Mouse (Mus musculus) heart, adult 8-10 months (tissue): ENCODE data around the gene Lpin3. TPM values are rescaled to one million over a fixed set of nuclear protein-coding genes. Genes with fewer than 3 reads are reported as not detected.

ENCODE experiments used
- DNase-seq: peaks from one replicate; pipeline ENCODE4 v3.0.0; 2022; ENCODE audit warnings: low spot score
- total RNA-seq, 4 experiments: library from RNA; stranded (reverse); gene quantifications; 2 replicates each; pipeline ENCODE4 v1.2.4; 2022

The Lpin3 gene
- total RNA-seq, 4 experiments from 2014 or later: 3.6 to 6.6 (median 4.9) TPM

- peak; percentile 85 for DNase-seq
These were observed 6.8 kb downstream of the Lpin3 start for GRCm38 (mm10) chr2:160887284-160887683.

GRCm38 (mm10) chr2:160887859-160888258, 7.4 kb downstream of the Lpin3 start:
- no peak for DNase-seq

- DNase-seq: no peak
These were observed 10.6 kb downstream of the Lpin3 start for GRCm38 (mm10) chr2:160891045-160891444.

- no peak for DNase-seq
These were observed 11.2 kb downstream of the Lpin3 start for GRCm38 (mm10) chr2:160891697-160892096.

- no peak for DNase-seq
These were observed 21.4 kb downstream of the Lpin3 start for GRCm38 (mm10) chr2:160901656-160902412.

- no peak for DNase-seq
These were observed 24.8 kb downstream of the Lpin3 start for GRCm38 (mm10) chr2:160905301-160905700.

GRCm38 (mm10) chr2:160906101-160906500, 25.6 kb downstream of the Lpin3 start:
- DNase-seq: no peak

- no peak for DNase-seq
These were observed 28.1 kb downstream of the Lpin3 start for GRCm38 (mm10) chr2:160908607-160909006.

- no peak for DNase-seq
These were observed 30.2 kb downstream of the Lpin3 start for GRCm38 (mm10) chr2:160910633-160911032.

- DNase-seq: no peak
These were observed 31.2 kb downstream of the Lpin3 start for GRCm38 (mm10) chr2:160911558-160912201.

GRCm38 (mm10) chr2:160912231-160912671, 31.8 kb downstream of the Lpin3 start, which contains the start of gene Emilin3:
Emilin3 (minus strand) TSS chr2:160912328.
- DNase-seq: no peak

GRCm38 (mm10) chr2:160914656-160915055, 34.2 kb downstream of the Lpin3 start:
- DNase-seq: no peak

GRCm38 (mm10) chr2:160915821-160916610, 35.5 kb downstream of the Lpin3 start:
- DNase-seq: no peak

GRCm38 (mm10) chr2:160916714-160917113, 36.2 kb downstream of the Lpin3 start:
- DNase-seq: no peak

- no peak for DNase-seq
These were observed 36.8 kb downstream of the Lpin3 start for GRCm38 (mm10) chr2:160917313-160917712.

GRCm38 (mm10) chr2:160918154-160918929, 37.9 kb downstream of the Lpin3 start:
- no peak for DNase-seq

GRCm38 (mm10) chr2:160918930-160919215, 38.4 kb downstream of the Lpin3 start:
- no peak for DNase-seq

GRCm38 (mm10) chr2:160921285-160921684, 40.8 kb downstream of the Lpin3 start:
- no peak for DNase-seq

- DNase-seq: peak; percentile 33
These were observed 44.7 kb downstream of the Lpin3 start for GRCm38 (mm10) chr2:160925203-160925602.

- no peak for DNase-seq
These were observed 50.9 kb downstream of the Lpin3 start for GRCm38 (mm10) chr2:160931378-160931777.

- DNase-seq: no peak
These were observed 51.9 kb downstream of the Lpin3 start for GRCm38 (mm10) chr2:160932325-160932724.

- no peak for DNase-seq
These were observed 52.5 kb downstream of the Lpin3 start for GRCm38 (mm10) chr2:160932981-160933380.
